Mouse (Mus musculus): Measurements from ENCODE around the gene Card9.

- TF ChIP-seq CTCF (IDR thresholded peaks at IDR 0.05) (no peak), EP300 (IDR thresholded peaks at IDR 0.05) (no peak)
These were observed 32.9 kb downstream of the Card9 start for GRCm38 (mm10) chr2:26327852-26328251.

All from lung, postnatal 0 days (tissue).